Mouse (Mus musculus) MEL (cell line): ENCODE measurements around the gene Olfr633.

Source experiments
- CTCF ChIP-seq, 3 experiments: IDR thresholded peaks in 2 of 3; conservative IDR thresholded peaks in 1 of 3; 2 replicates each; pipeline ENCODE4 v1.5.1; 2011 to 2012; ENCODE audit warnings: low read length in 3 of 3, low read depth in 2 of 3, mild to moderate bottlenecking in 2 of 3, improper control_type of control experiment in 1 of 3, inconsistent platforms in 1 of 3, mixed read lengths in 1 of 3, moderate library complexity in 1 of 3; ENCODE audit not compliant: control insufficient read depth in 1 of 3, insufficient read depth in 1 of 3, poor library complexity in 1 of 3, severe bottlenecking in 1 of 3
- HCFC1 ChIP-seq: IDR thresholded peaks from 2 replicates; pipeline ENCODE4 v1.6.1; 2012; ENCODE audit warnings: low read depth, mild to moderate bottlenecking, inconsistent platforms, low read length, improper control_type of control experiment, moderate library complexity
- MAFK ChIP-seq: IDR thresholded peaks from 2 replicates; pipeline ENCODE4 v1.6.1; 2011; ENCODE audit warnings: low read depth, mild to moderate bottlenecking, low read length, improper control_type of control experiment, borderline replicate concordance
- POLR2A ChIP-seq, 2 experiments: IDR thresholded peaks; 2 replicates each; pipeline ENCODE4 v1.6.1; 2011 to 2012; ENCODE audit warnings: low read length in 2 of 2, mild to moderate bottlenecking in 2 of 2, control low read depth in 1 of 2, improper control_type of control experiment in 1 of 2, low read depth in 1 of 2, moderate library complexity in 1 of 2; ENCODE audit not compliant: control insufficient read depth in 1 of 2, insufficient read depth in 1 of 2, poor library complexity in 1 of 2
- POLR2AphosphoS5 ChIP-seq: IDR thresholded peaks from 2 replicates; pipeline ENCODE4 v1.6.1; 2012; ENCODE audit warnings: low read depth, borderline replicate concordance, mild to moderate bottlenecking, inconsistent platforms, low read length, moderate library complexity, mixed read lengths
- USF2 ChIP-seq, 2 experiments: IDR thresholded peaks; 2 replicates each; pipeline ENCODE4 v1.6.1; 2011 to 2012; ENCODE audit warnings: improper control_type of control experiment in 2 of 2, low read length in 2 of 2, borderline replicate concordance in 1 of 2, inconsistent platforms in 1 of 2, low read depth in 1 of 2, mild to moderate bottlenecking in 1 of 2; ENCODE audit not compliant: insufficient read depth in 1 of 2

- TF ChIP-seq CTCF (IDR thresholded peaks at IDR 0.05 in 2 of 3, conservative IDR thresholded peaks at IDR 0.05 in 1 of 3; ENCODE audit: control insufficient read depth in 1 of 3, insufficient read depth in 1 of 3, low read depth in 2 of 3, low read length in 3 of 3, poor library complexity in 1 of 3, severe bottlenecking in 1 of 3): no peak
- TF ChIP-seq POLR2A (IDR thresholded peaks at IDR 0.05; ENCODE audit: control insufficient read depth in 1 of 2, insufficient read depth in 1 of 2, low read depth in 1 of 2, low read length in 2 of 2, poor library complexity in 1 of 2): no peak
- TF ChIP-seq USF2 (IDR thresholded peaks at IDR 0.05; ENCODE audit: borderline replicate concordance in 1 of 2, insufficient read depth in 1 of 2, low read depth in 1 of 2, low read length in 2 of 2): no peak
- no peak for TF ChIP-seq POLR2AphosphoS5
- TF ChIP-seq HCFC1: no peak
- TF ChIP-seq MAFK: no peak
Observed at GRCm38 (mm10) chr7:103971782-103972181, 27.5 kb downstream of the Olfr633 start.
